Mouse (Mus musculus) liver, embryonic 14.5 days (tissue): Measurements from ENCODE around the gene Abcf2. TPM values are rescaled to one million over a fixed set of nuclear protein-coding genes. Genes with fewer than 3 reads are reported as not detected.

Experiments used
- ATAC-seq: fragments of 200-750 bp; cut with Nextera tagmentation; 2 replicates; pipeline ENCODE4 v1.8.0; 2017; ENCODE audit warnings: moderate number of reproducible peaks, mild to moderate bottlenecking, moderate library complexity; ENCODE audit not compliant: insufficient read depth
- DNase-seq, 3 experiments: peaks; one replicate each; pipeline ENCODE4 v3.0.0-alpha.2; 2012 to 2013; ENCODE audit warnings: low read depth in 3 of 3, low spot score in 3 of 3
- H3K27ac ChIP-seq: fragments of 300-500 bp; sonication (generic); 2 replicates; pipeline ENCODE4 v1.5.1; 2014; ENCODE audit warnings: moderate library complexity, mild to moderate bottlenecking, control low read depth, inconsistent platforms
- H3K27me3 ChIP-seq: fragments of 300-500 bp; sonication (generic); 2 replicates; pipeline ENCODE4 v1.6.1; 2014; ENCODE audit warnings: mild to moderate bottlenecking, low read length, moderate library complexity; ENCODE audit not compliant: control insufficient read depth, insufficient read depth
- H3K36me3 ChIP-seq: fragments of 300-500 bp; sonication (generic); replicated peaks from 2 replicates; pipeline ENCODE4 v1.6.1; 2014; ENCODE audit warnings: low read depth; ENCODE audit not compliant: control insufficient read depth, insufficient read depth
- H3K4me1 ChIP-seq, 2 experiments: fragments of 200-500 bp in 1 of 2; fragments of 300-500 bp in 1 of 2; sonication (generic) in 1 of 2; replicated peaks; 2 replicates each; pipeline ENCODE4 v1.6.1; 2012 to 2014; ENCODE audit warnings: antibody characterized with exemption in 1 of 2, inconsistent platforms in 1 of 2, low read length in 1 of 2; ENCODE audit not compliant: control insufficient read depth in 2 of 2, insufficient read depth in 2 of 2
- H3K4me2 ChIP-seq: fragments of 300-500 bp; sonication (generic); 2 replicates; pipeline ENCODE4 v1.6.1; 2014; ENCODE audit warnings: low read depth, mild to moderate bottlenecking, control low read depth, moderate library complexity
- H3K4me3 ChIP-seq, 2 experiments: fragments of 200-500 bp in 1 of 2; fragments of 300-500 bp in 1 of 2; sonication (generic) in 1 of 2; 2 replicates each; pipeline ENCODE4 v1.5.1; 2012 to 2014; ENCODE audit warnings: low read depth in 2 of 2, low read length in 2 of 2, mild to moderate bottlenecking in 2 of 2, control low read depth in 1 of 2, inconsistent platforms in 1 of 2, moderate library complexity in 1 of 2; ENCODE audit not compliant: insufficient read depth in 1 of 2
- H3K9ac ChIP-seq: fragments of 300-500 bp; sonication (generic); replicated peaks from 2 replicates; pipeline ENCODE4 v1.6.1; 2014; ENCODE audit warnings: mild to moderate bottlenecking, control low read depth, moderate library complexity
- H3K9me3 ChIP-seq: fragments of 300-500 bp; sonication (generic); 2 replicates; pipeline ENCODE4 v1.6.1; 2016; ENCODE audit warnings: low read length, mixed read lengths; ENCODE audit not compliant: control insufficient read depth
- CTCF ChIP-seq: IDR thresholded peaks from 2 replicates; pipeline ENCODE4 v1.5.1; 2016; ENCODE audit warnings: antibody characterized with exemption, low read depth, control low read depth
- EP300 ChIP-seq: IDR thresholded peaks from 2 replicates; pipeline ENCODE4 v1.6.1; 2016; ENCODE audit warnings: antibody characterized with exemption, low read depth
- WGBS: fragments of 180-500 bp; shearing (Covaris S2); extraction: QIAGEN DNeasy Blood & Tissue Kit; methylation state at CpG from one replicate; pipeline ENCODE4 v1.1.7; 2014; ENCODE audit not compliant: insufficient replicate concordance; 5-methylcytosine and 5-hydroxymethylcytosine counted together
- polyA plus RNA-seq, 2 experiments: library from polyadenylated mRNA; depleted of rRNA in 1 of 2; stranded (reverse) in 1 of 2; unstranded in 1 of 2; fragments of >200 nt; fragmentation: Nextera tagmentation in 1 of 2; extraction: Ambion mirVana in 1 of 2; gene quantifications; 2 replicates each; pipeline versions ENCODE4 v1.2.1 to v1.2.3; 2012 to 2014

The Abcf2 gene
- polyA plus RNA-seq, 2 experiments = 33.6 to 50.9 TPM

DNA sequence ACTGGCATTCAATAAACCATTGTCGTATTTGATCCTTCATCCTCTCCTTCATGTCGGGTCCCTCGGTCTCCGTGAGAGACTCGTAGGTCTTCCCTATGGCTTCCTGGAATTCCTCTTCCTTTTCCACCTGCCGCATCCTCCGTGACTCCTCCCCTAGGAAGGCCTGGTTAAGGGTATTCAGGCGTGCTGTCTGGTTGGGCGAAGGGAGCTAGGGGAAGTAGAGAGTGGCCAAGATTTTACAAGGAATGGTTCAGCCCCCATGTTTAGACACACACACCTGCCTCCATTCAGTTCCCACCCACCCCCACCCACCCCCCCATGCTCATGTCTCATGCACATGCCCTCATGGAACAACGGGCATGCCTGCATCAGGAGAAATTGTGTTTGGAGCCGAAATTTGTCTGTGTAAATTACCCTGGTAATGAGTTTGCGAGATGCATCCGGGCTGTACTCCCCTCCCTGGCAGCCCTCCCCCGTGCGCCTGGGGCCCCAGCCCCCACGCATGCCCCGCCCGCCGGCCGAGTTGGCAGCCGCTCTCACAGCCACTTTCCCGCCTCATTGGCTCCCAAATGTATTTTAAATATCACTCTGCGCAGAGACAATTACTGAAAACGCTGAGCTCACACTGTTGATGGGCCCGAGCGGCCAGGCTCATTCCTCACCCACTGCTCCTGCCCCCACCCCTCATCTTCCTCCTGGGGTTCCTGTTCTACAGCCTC is 26.5 kb downstream of the Abcf2 start:
- ATAC-seq (no peak), DNase-seq (no peak)
- no peaks in the 10 kb centered on the region; the same call in 1 of the 2 replicates for H3K27me3 ChIP-seq
- H3K9me3 ChIP-seq = no peaks in the 10 kb centered on the region
- WGBS = 26% methylated on average over 26 of the region's 26 CpGs
- H3K4me2 ChIP-seq = no peak overlapping the region
- H3K4me1 ChIP-seq = no peaks in the 10 kb centered on the region
- no peak overlapping the region for H3K27ac ChIP-seq
- no peaks in the 10 kb centered on the region for H3K36me3 ChIP-seq
- no peak overlapping the region for H3K9ac ChIP-seq
- H3K4me3 ChIP-seq = no peak overlapping the region
- TF ChIP-seq CTCF = no peak
- no peak for TF ChIP-seq EP300

DNA sequence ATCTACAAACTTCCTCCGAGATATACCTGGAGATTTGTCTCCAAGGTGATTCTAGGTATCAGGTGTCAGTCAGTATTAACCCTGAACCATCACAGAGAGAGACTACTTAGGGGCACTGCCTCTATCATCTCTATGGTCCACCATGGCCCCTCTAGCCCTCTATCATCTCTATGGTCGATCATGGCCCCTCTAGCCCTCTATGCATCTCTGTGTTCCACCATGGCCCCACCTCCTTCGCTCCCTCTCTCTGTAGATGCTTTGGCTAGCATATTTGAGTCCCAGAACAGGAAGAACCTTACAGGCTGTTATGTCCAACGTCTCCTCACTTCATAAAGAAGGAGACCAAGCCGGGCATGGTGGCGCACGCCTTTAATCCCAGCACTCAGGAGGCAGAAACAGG is 34.6 kb downstream of the Abcf2 start:
- Histone ChIP-seq H3K4me3 (no peak overlapping the region), H3K4me2 (no peak overlapping the region), H3K36me3 (no peaks in the 10 kb centered on the region), H3K4me1 (no peaks in the 10 kb centered on the region; a peak in 1 of 4 replicates), H3K9me3 (no peaks in the 10 kb centered on the region), H3K27me3 (no peaks in the 10 kb centered on the region), H3K9ac (no peak overlapping the region), H3K27ac (no peak overlapping the region)
- ATAC-seq (no peak), DNase-seq (no peak)
- 55% methylated on average over 7 of the region's 7 CpGs for WGBS
- TF ChIP-seq CTCF = no peak
- no peak for TF ChIP-seq EP300

DNA sequence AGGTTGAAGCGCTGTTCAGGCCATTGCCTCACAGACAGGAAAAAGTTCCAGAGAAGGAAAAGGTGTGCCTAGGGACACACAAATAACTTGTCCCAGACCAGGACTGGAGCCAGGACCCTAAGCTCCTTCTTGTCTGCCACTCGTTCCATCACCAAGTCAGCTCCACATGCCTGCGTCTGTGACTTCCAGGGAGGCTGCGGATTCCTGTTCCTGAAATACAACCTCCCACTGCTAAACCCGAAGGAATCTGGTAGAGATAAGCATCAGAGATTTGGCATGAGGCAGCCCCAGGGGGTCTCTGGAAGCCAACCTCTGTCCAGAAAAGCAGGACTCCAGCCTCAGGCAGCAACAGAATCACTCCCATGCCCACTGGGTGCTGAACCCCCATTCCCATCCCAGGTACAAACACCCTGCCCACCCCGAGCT is 36.1 kb downstream of the Abcf2 start:
- no peaks in the 10 kb centered on the region for H3K27me3 ChIP-seq
- WGBS = 14% methylated on average over 6 of the region's 6 CpGs
- H3K9ac ChIP-seq = no peak overlapping the region
- no peak overlapping the region for H3K27ac ChIP-seq
- no peaks in the 10 kb centered on the region for H3K9me3 ChIP-seq
- no peaks in the 10 kb centered on the region for H3K36me3 ChIP-seq
- no peak overlapping the region for H3K4me2 ChIP-seq
- TF ChIP-seq CTCF (no peak), EP300 (no peak)
- no peaks in the 10 kb centered on the region; a peak in 1 of 4 replicates for H3K4me1 ChIP-seq
- H3K4me3 ChIP-seq = no peak overlapping the region
- DNase-seq (no peak), ATAC-seq (no peak)

DNA sequence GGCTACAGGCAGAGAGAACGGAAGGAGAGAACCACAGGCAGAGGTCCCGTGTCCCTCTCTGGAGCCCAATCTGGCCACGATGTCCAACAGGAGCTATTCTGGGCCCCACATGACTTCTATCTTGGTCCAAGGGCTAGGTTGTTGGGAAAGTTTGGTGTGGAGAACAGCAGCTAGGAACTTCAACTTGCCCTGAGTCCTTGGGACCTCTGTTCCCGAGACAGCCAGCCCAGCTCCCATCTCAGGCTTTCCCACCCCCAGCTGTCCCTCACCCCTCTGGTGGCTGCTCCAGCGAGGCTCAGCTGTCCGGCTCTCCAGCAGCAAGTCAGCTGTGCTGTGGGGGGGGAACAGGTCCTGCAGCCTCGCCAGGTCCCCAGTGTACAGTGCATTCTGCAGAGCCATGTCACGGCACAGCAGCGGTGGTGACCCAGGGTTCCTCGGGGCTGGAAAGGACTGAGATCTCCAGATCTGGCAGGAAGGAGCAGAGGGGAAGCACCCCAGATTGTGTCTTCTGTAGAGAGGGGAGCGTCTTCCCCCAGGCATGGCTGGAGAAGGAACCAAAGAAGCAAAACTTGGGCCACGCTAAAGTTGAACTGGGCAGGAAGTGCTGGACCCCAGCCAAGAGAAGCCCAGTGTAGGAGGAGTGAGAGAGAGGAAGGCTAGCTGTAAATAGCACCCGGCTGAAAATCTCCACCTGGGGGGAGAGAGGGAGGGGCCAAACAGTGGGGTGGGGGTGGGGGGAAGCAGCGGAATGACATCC is 36.7 kb downstream of the Abcf2 start, which contains the start of gene Asb10:
Gene Asb10 (minus strand): TSS at position 592 of the 757 bp plus-strand sequence.
- Histone ChIP-seq H3K27ac (no peak within 1 kb of the TSS), H3K36me3 (no peaks in the 10 kb centered on the region), H3K4me1 (no peaks in the 10 kb centered on the region; a peak in 1 of 4 replicates), H3K4me3 (no peak within 1 kb of the TSS), H3K4me2 (no peak within 1 kb of the TSS), H3K9me3 (no peaks in the 10 kb centered on the region), H3K27me3 (no peaks in the 10 kb centered on the region), H3K9ac (no peak within 1 kb of the TSS)
- TF ChIP-seq CTCF (no peak), EP300 (no peak)
- ATAC-seq = no peak
- peak in 1 of 3 experiments; percentile 5 for DNase-seq
- 10% methylated on average over 14 of the region's 14 CpGs for WGBS
